Mouse (Mus musculus) neural tube, embryonic 14.5 days (tissue): ENCODE measurements around the gene Cntfr. TPM values are rescaled to one million over a fixed set of nuclear protein-coding genes. Genes with fewer than 3 reads are reported as not detected.

ENCODE experiments used
- ATAC-seq: fragments of 200-750 bp; cut with Nextera tagmentation; 2 replicates; pipeline ENCODE4 v1.8.0; 2017; ENCODE audit warnings: low read depth, mild to moderate bottlenecking, moderate TSS enrichment, moderate library complexity
- H3K27ac ChIP-seq: fragments of 300-500 bp; sonication (generic); 2 replicates; pipeline ENCODE4 v1.5.1; 2014; ENCODE audit warnings: low read depth, mild to moderate bottlenecking, control low read depth, low read length, moderate library complexity, mixed read lengths
- H3K27me3 ChIP-seq: fragments of 300-500 bp; sonication (generic); 2 replicates; pipeline ENCODE4 v1.6.1; 2014; ENCODE audit warnings: low read length; ENCODE audit not compliant: control insufficient read depth, insufficient read depth
- H3K36me3 ChIP-seq: fragments of 300-500 bp; sonication (generic); 2 replicates; pipeline ENCODE4 v1.6.1; 2014; ENCODE audit warnings: low read length, mixed read lengths; ENCODE audit not compliant: control insufficient read depth, insufficient read depth
- H3K4me1 ChIP-seq: fragments of 300-500 bp; sonication (generic); 2 replicates; pipeline ENCODE4 v1.6.1; 2014; ENCODE audit warnings: low read length; ENCODE audit not compliant: control insufficient read depth, insufficient read depth
- H3K4me2 ChIP-seq: fragments of 300-500 bp; sonication (generic); 2 replicates; pipeline ENCODE4 v1.6.1; 2014; ENCODE audit warnings: mild to moderate bottlenecking, low read depth, low read length, control low read depth
- H3K4me3 ChIP-seq: fragments of 300-500 bp; sonication (generic); 2 replicates; pipeline ENCODE4 v1.5.1; 2014; ENCODE audit warnings: low read depth, low read length, control low read depth, mixed read lengths
- H3K9ac ChIP-seq: fragments of 300-500 bp; sonication (generic); replicated peaks from 2 replicates; pipeline ENCODE4 v1.6.1; 2014; ENCODE audit warnings: low read depth, mild to moderate bottlenecking, control low read depth, low read length, mixed read lengths
- H3K9me3 ChIP-seq: fragments of 300-500 bp; sonication (generic); 2 replicates; pipeline ENCODE4 v1.6.1; 2016; ENCODE audit warnings: low read length; ENCODE audit not compliant: control insufficient read depth
- WGBS: fragments of 180-500 bp; shearing (Covaris S2); extraction: QIAGEN DNeasy Blood & Tissue Kit; methylation state at CpG from one replicate; pipeline ENCODE4 v1.1.7; 2014; 5-methylcytosine and 5-hydroxymethylcytosine counted together
- polyA plus RNA-seq: library from polyadenylated mRNA; unstranded; fragments of >200 nt; fragmentation: Nextera tagmentation; extraction: Ambion mirVana; gene quantifications from 2 replicates; pipeline ENCODE4 v1.2.1, GENCODE M21; 2014

The Cntfr gene
- polyA plus RNA-seq, 1 experiment from 2014 or later: 15.6 TPM

- Histone ChIP-seq H3K36me3 (no peaks in the 10 kb centered on the region), H3K9ac (no peak overlapping the region), H3K4me3 (no peak overlapping the region), H3K4me2 (no peak overlapping the region), H3K4me1 (peaks cover 41% of the 10 kb centered on the region), H3K27ac (no peak overlapping the region), H3K9me3 (no peaks in the 10 kb centered on the region), H3K27me3 (no peaks in the 10 kb centered on the region)
- WGBS: 40% methylated on average over 9 of the region's 9 CpGs
- no peak for ATAC-seq
Measured at GRCm38 (mm10) chr4:41663614-41664013, 33.3 kb downstream of the Cntfr start.

GRCm38 (mm10) chr4:41662723-41663122 is 34.2 kb downstream of the Cntfr start:
- 0 out of 2 replicates have a peak, but pooled peaks cover 3% of the 10 kb centered on the region for H3K36me3 ChIP-seq
- no peak overlapping the region for H3K4me2 ChIP-seq
- no peak overlapping the region for H3K27ac ChIP-seq
- H3K9me3 ChIP-seq: no peaks in the 10 kb centered on the region
- WGBS: 61% methylated on average over 11 of the region's 11 CpGs
- ATAC-seq: no peak
- H3K4me1 ChIP-seq: peaks cover 41% of the 10 kb centered on the region
- H3K9ac ChIP-seq: no peak overlapping the region
- no peaks in the 10 kb centered on the region for H3K27me3 ChIP-seq
- no peak overlapping the region for H3K4me3 ChIP-seq

- WGBS: 14% methylated on average over 11 of the region's 11 CpGs
- H3K36me3 ChIP-seq: 0 out of 2 replicates have a peak, but pooled peaks cover 3% of the 10 kb centered on the region
- no peak overlapping the region for H3K4me3 ChIP-seq
- H3K4me1 ChIP-seq: peaks cover 41% of the 10 kb centered on the region
- H3K27me3 ChIP-seq: no peaks in the 10 kb centered on the region
- ATAC-seq: no peak
- no peaks in the 10 kb centered on the region for H3K9me3 ChIP-seq
- H3K4me2 ChIP-seq: no peak overlapping the region
- no peak overlapping the region for H3K9ac ChIP-seq
- H3K27ac ChIP-seq: no peak overlapping the region; the same call in 1 of the 2 replicates
Measured at GRCm38 (mm10) chr4:41660851-41661430, 35.9 kb downstream of the Cntfr start.

GRCm38 (mm10) chr4:41659556-41659955 is 37.3 kb downstream of the Cntfr start:
- H3K4me1 ChIP-seq: peaks cover 32% of the 10 kb centered on the region

DNA sequence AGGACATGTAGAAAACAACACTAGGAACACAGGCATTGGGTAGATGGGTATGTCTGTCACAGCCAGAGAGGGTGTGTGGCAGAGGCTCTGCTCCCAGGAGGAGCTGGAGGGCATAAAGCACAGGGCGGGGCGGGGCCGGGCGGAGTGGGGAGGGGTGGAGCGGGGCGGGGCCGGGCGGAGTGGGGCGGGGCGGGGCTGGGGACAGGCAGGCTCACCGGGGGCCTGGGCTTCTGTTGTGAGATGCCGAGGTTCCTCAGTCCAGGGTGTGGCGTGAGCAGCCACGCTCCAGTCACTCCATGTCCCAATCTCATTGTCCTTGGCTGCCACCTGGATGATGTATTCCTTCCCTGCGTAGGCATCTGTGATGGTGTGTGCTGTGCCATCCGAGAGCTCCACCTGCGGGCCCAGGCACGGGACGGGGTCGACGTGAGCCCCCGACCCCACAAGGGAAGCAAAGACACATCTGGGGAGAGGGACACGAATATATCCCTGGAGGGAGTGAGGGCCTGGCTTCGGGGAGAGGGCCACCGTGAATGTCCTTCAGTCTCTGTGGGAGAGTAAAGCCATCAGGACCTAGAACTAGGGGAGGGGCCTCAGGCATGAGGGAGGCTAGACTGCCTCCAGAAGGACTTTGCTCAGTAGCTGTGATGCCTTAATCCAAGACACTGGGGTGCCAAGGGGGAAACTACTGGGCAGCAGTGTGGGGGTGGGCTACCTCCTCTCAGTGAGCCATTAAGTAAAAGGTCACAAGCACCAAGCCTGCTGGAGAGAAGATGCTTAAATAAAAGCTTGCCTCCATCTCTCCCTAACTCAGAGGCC is 38.1 kb downstream of the Cntfr start:
- Histone ChIP-seq H3K27me3 (no peaks in the 10 kb centered on the region), H3K9me3 (no peaks in the 10 kb centered on the region), H3K4me1 (peaks cover 24% of the 10 kb centered on the region), H3K27ac (no peak overlapping the region), H3K4me3 (no peak overlapping the region), H3K36me3 (0 out of 2 replicates have a peak, but pooled peaks cover 3% of the 10 kb centered on the region), H3K9ac (0 out of 2 replicates have a peak overlapping the region, but pooled peaks have one; percentile 16), H3K4me2 (no peak overlapping the region)
- ATAC-seq: peak; percentile 19; the same call in 1 of the 2 replicates
- 10% methylated on average over 18 of the region's 25 CpGs for WGBS

More at GRCm38 (mm10) chr4:41659556-41659955, 37.3 kb downstream of the Cntfr start:
- H3K27me3 ChIP-seq: no peaks in the 10 kb centered on the region
- ATAC-seq: no peak
- no peak overlapping the region for H3K4me2 ChIP-seq
- H3K27ac ChIP-seq: no peak overlapping the region
- H3K36me3 ChIP-seq: 0 out of 2 replicates have a peak, but pooled peaks cover 3% of the 10 kb centered on the region
- 44% methylated on average over 13 of the region's 13 CpGs for WGBS
- no peaks in the 10 kb centered on the region for H3K9me3 ChIP-seq
- no peak overlapping the region for H3K9ac ChIP-seq
- H3K4me3 ChIP-seq: no peak overlapping the region

DNA sequence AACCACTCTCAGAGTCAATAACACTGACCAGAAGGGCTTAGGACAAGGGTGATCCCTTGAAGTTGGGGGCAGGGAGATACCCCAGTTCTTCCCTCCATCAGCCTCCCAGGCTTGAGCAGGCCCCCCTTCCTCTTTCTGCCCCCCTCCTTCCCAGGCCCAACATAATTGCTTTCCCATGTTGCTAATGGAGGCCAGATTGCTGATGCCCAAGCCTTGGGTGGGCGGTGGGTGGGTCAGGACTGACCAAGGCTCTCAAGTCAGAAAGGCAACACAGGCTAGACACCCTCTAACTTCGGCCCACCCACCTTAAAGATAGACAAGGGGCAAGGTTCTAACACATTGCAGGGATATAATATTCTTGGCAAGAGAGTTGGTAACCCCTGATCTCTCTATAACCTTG is 41.4 kb downstream of the Cntfr start:
- no peak overlapping the region for H3K4me3 ChIP-seq
- no peak for ATAC-seq
- H3K9ac ChIP-seq: no peak overlapping the region
- peaks cover 14% of the 10 kb centered on the region; the same call in 1 of the 2 replicates for H3K4me1 ChIP-seq
- H3K36me3 ChIP-seq: 0 out of 2 replicates have a peak, but pooled peaks cover 3% of the 10 kb centered on the region
- no peak overlapping the region for H3K27ac ChIP-seq
- 86% methylated on average over 2 of the region's 2 CpGs for WGBS
- no peaks in the 10 kb centered on the region for H3K27me3 ChIP-seq
- H3K9me3 ChIP-seq: no peaks in the 10 kb centered on the region
- H3K4me2 ChIP-seq: no peak overlapping the region

- H3K27ac ChIP-seq: no peak overlapping the region
- H3K27me3 ChIP-seq: no peaks in the 10 kb centered on the region
- 0 out of 2 replicates have a peak, but pooled peaks cover 3% of the 10 kb centered on the region for H3K36me3 ChIP-seq
- peaks cover 9% of the 10 kb centered on the region; the same call in 1 of the 2 replicates for H3K4me1 ChIP-seq
- H3K9ac ChIP-seq: no peak overlapping the region
- 13% methylated on average over 7 of the region's 7 CpGs for WGBS
- H3K4me3 ChIP-seq: no peak overlapping the region
- H3K4me2 ChIP-seq: no peak overlapping the region
- H3K9me3 ChIP-seq: no peaks in the 10 kb centered on the region
- ATAC-seq: peak; percentile 29; the same call in 1 of the 2 replicates
Measured at GRCm38 (mm10) chr4:41654217-41654616, 42.7 kb downstream of the Cntfr start.

DNA sequence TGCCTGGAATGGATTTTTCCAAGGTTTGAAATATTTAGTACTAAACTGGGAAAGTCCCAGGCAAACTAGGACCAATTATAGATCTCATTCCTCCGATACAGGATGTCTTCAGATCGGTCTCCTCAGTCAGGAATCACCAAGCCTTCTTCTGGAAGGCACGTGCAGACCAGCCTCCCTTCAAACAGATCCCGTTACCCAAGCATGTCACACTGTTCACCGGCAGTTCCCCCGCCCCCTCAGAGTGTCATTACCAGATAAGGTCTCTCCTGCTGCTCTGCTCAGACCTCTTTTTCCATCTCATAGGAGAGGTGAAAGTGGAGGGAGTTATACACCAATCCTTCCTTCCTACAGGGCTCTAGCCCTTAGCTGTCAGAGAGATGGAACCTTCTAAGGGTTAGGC is 43.2 kb downstream of the Cntfr start:
- H3K9ac ChIP-seq: no peak overlapping the region
- no peaks in the 10 kb centered on the region for H3K9me3 ChIP-seq
- H3K27ac ChIP-seq: no peak overlapping the region
- H3K4me1 ChIP-seq: peaks cover 4% of the 10 kb centered on the region; the same call in 1 of the 2 replicates
- H3K4me3 ChIP-seq: no peak overlapping the region
- ATAC-seq: no peak
- H3K4me2 ChIP-seq: no peak overlapping the region
- no peaks in the 10 kb centered on the region for H3K27me3 ChIP-seq
- H3K36me3 ChIP-seq: 0 out of 2 replicates have a peak, but pooled peaks cover 3% of the 10 kb centered on the region
- 67% methylated on average over 6 of the region's 6 CpGs for WGBS

DNA sequence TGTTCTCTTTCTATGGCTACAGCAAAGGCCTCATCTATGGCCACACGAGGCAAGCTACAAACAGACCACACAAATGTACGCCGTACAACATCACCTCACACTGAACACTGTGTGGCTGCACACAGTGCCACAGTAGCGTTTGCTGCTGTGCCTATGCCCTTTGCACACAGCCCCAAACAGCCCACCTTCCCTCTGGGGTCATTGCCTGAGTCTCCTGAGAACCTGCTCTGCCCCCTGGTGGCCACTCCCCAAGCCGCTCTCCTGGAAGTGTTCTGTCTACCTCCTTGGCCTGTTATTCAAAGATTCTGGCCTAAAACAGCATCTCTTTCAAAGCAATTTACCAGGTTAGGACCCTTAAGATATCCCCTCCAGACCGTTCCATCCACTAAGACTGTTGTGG is 43.6 kb downstream of the Cntfr start:
- no peaks in the 10 kb centered on the region for H3K27me3 ChIP-seq
- no peak overlapping the region for H3K4me2 ChIP-seq
- H3K9me3 ChIP-seq: no peaks in the 10 kb centered on the region
- ATAC-seq: peak; percentile 62; the same call in 1 of the 2 replicates
- H3K4me3 ChIP-seq: no peak overlapping the region
- WGBS: 40% methylated on average over 6 of the region's 6 CpGs
- H3K4me1 ChIP-seq: 0 out of 2 replicates have a peak, but pooled peaks cover 3% of the 10 kb centered on the region
- no peak overlapping the region for H3K27ac ChIP-seq
- H3K36me3 ChIP-seq: 0 out of 2 replicates have a peak, but pooled peaks cover 3% of the 10 kb centered on the region
- no peak overlapping the region for H3K9ac ChIP-seq
